Mouse (Mus musculus): Measurements from ENCODE around the gene Tbc1d4. TPM values are rescaled to one million over a fixed set of nuclear protein-coding genes. Genes with fewer than 3 reads are reported as not detected.

Gene Tbc1d4
- polyA plus RNA-seq, 1 experiment from 2014 or later, result 25.5 TPM

- H3K36me3 ChIP-seq, result peaks cover 3% of the 10 kb centered on the region
- H3K27me3 ChIP-seq, result no peaks in the 10 kb centered on the region
- WGBS, result 88% methylated on average over 1 of the region's 1 CpGs
- H3K9ac ChIP-seq, result no peak overlapping the region
- H3K4me2 ChIP-seq, result no peak overlapping the region
- H3K4me1 ChIP-seq (replicated peaks), result peaks cover 2% of the 10 kb centered on the region; the same call in 1 of the 2 replicates
- no peaks in the 10 kb centered on the region for H3K9me3 ChIP-seq (replicated peaks)
- H3K4me3 ChIP-seq, result no peak overlapping the region
- ATAC-seq (replicated peaks; ENCODE audit: insufficient number of reproducible peaks, insufficient read depth, low FRiP score, low read depth), result no peak
- H3K27ac ChIP-seq, result no peak overlapping the region
Observed at GRCm38 (mm10) chr14:101499838-101500237, 109.2 kb downstream of the Tbc1d4 start.

- no peak for ATAC-seq (replicated peaks; ENCODE audit: insufficient number of reproducible peaks, insufficient read depth, low FRiP score, low read depth)
- Histone ChIP-seq H3K9ac (no peak overlapping the region), H3K4me2 (no peak overlapping the region), H3K27ac (no peak overlapping the region), H3K36me3 (peaks cover 9% of the 10 kb centered on the region; the same call in 1 of the 2 replicates), H3K4me1 (replicated peaks) (peaks cover 12% of the 10 kb centered on the region; the same call in 1 of the 2 replicates), H3K9me3 (replicated peaks) (no peaks in the 10 kb centered on the region), H3K27me3 (no peaks in the 10 kb centered on the region), H3K4me3 (no peak overlapping the region)
- WGBS, result 66% methylated on average over 15 of the region's 15 CpGs
Observed at GRCm38 (mm10) chr14:101488264-101488810, 120.7 kb downstream of the Tbc1d4 start.

- Histone ChIP-seq H3K9ac (no peak overlapping the region), H3K4me3 (no peak overlapping the region), H3K4me2 (no peak overlapping the region), H3K36me3 (peaks cover 9% of the 10 kb centered on the region; the same call in 1 of the 2 replicates), H3K27ac (no peak overlapping the region), H3K27me3 (no peaks in the 10 kb centered on the region), H3K9me3 (replicated peaks) (no peaks in the 10 kb centered on the region), H3K4me1 (replicated peaks) (peaks cover 16% of the 10 kb centered on the region; the same call in 1 of the 2 replicates)
- ATAC-seq (replicated peaks; ENCODE audit: insufficient number of reproducible peaks, insufficient read depth, low FRiP score, low read depth), result no peak
- 46% methylated on average over 3 of the region's 3 CpGs for WGBS
Observed at GRCm38 (mm10) chr14:101486550-101486949, 122.4 kb downstream of the Tbc1d4 start.

GRCm38 (mm10) chr14:101483230-101483629 lies 125.8 kb downstream of the Tbc1d4 start:
- Histone ChIP-seq H3K36me3 (peaks cover 8% of the 10 kb centered on the region), H3K27me3 (no peaks in the 10 kb centered on the region), H3K4me3 (no peak overlapping the region), H3K27ac (peak overlapping the region; percentile 91), H3K9me3 (replicated peaks) (no peaks in the 10 kb centered on the region), H3K4me2 (no peak overlapping the region), H3K4me1 (replicated peaks) (peaks cover 20% of the 10 kb centered on the region), H3K9ac (no peak overlapping the region)
- WGBS, result 36% methylated on average over 4 of the region's 4 CpGs
- peak; percentile 88 for ATAC-seq (replicated peaks; ENCODE audit: insufficient number of reproducible peaks, insufficient read depth, low FRiP score, low read depth)

DNA sequence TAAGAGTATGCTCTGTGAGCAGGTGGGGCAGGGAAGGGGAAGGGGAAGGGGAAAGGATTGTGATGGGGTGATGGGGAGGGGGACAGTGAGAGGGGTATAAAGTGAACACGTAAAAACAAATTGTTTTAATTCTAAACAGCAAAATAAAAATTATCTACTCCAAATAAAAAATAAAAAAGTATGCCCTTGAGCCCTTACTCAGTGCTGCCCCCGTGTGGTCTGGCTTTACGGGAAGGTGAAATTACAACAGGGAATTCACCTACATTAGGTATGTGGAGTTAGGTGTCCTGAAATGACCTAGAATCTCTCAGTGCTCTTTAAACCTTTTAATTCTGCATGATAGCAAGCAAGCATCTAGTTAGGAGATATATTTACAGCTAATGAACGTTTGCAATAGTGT lies 126.7 kb downstream of the Tbc1d4 start:
- H3K4me2 ChIP-seq, result no peak overlapping the region
- no peak overlapping the region for H3K9ac ChIP-seq
- H3K4me1 ChIP-seq (replicated peaks), result peaks cover 20% of the 10 kb centered on the region
- H3K4me3 ChIP-seq, result no peak overlapping the region
- H3K27me3 ChIP-seq, result no peaks in the 10 kb centered on the region
- ATAC-seq (replicated peaks; ENCODE audit: insufficient number of reproducible peaks, insufficient read depth, low FRiP score, low read depth), result no peak
- H3K36me3 ChIP-seq, result peaks cover 14% of the 10 kb centered on the region
- peak overlapping the region; percentile 91 for H3K27ac ChIP-seq
- 39% methylated on average over 4 of the region's 4 CpGs for whole genome bisulfite sequencing
- H3K9me3 ChIP-seq (replicated peaks), result no peaks in the 10 kb centered on the region

- H3K27me3 ChIP-seq, result no peaks in the 10 kb centered on the region
- no peak for ATAC-seq (replicated peaks; ENCODE audit: insufficient number of reproducible peaks, insufficient read depth, low FRiP score, low read depth)
- no peak overlapping the region for H3K9ac ChIP-seq
- H3K4me2 ChIP-seq, result no peak overlapping the region
- WGBS, result 77% methylated on average over 7 of the region's 7 CpGs
- H3K27ac ChIP-seq, result no peak overlapping the region
- no peak overlapping the region for H3K4me3 ChIP-seq
- peaks cover 20% of the 10 kb centered on the region for H3K4me1 ChIP-seq (replicated peaks)
- H3K36me3 ChIP-seq, result peaks cover 17% of the 10 kb centered on the region
- no peaks in the 10 kb centered on the region for H3K9me3 ChIP-seq (replicated peaks)
Observed at GRCm38 (mm10) chr14:101481165-101481564, 127.8 kb downstream of the Tbc1d4 start.

DNA sequence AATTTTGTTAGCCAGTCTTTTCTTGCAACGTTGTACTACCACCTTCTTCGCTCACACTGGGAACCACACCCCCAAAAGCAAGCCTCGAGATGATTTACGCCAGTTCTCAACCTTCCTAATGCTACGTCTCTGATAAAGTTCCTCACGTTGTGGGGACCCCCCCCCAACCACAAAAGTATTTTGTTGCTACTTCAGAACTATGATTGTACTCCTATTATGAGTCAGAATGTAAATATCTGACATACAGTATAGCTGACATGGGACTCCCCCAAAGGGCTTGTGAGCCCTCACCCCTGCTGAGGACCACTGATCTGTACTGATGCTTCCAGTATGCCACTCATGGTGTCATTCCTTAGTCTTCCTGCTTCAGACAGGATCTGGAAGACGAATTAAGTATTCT lies 128.4 kb downstream of the Tbc1d4 start:
- Histone ChIP-seq H3K4me3 (no peak overlapping the region), H3K9me3 (replicated peaks) (no peaks in the 10 kb centered on the region), H3K27ac (no peak overlapping the region), H3K36me3 (peaks cover 17% of the 10 kb centered on the region), H3K4me1 (replicated peaks) (peaks cover 20% of the 10 kb centered on the region), H3K27me3 (no peaks in the 10 kb centered on the region), H3K9ac (no peak overlapping the region), H3K4me2 (no peak overlapping the region)
- 87% methylated on average over 7 of the region's 7 CpGs for WGBS
- ATAC-seq (replicated peaks; ENCODE audit: insufficient number of reproducible peaks, insufficient read depth, low FRiP score, low read depth), result no peak

- 69% methylated on average over 5 of the region's 5 CpGs for WGBS
- Histone ChIP-seq H3K9me3 (replicated peaks) (no peaks in the 10 kb centered on the region), H3K27ac (no peak overlapping the region), H3K36me3 (peaks cover 36% of the 10 kb centered on the region), H3K4me1 (replicated peaks) (peaks cover 8% of the 10 kb centered on the region; the same call in 1 of the 2 replicates), H3K27me3 (no peaks in the 10 kb centered on the region), H3K4me3 (no peak overlapping the region), H3K4me2 (no peak overlapping the region), H3K9ac (no peak overlapping the region)
- no peak for ATAC-seq (replicated peaks; ENCODE audit: insufficient number of reproducible peaks, insufficient read depth, low FRiP score, low read depth)
Observed at GRCm38 (mm10) chr14:101477827-101478220, 131.2 kb downstream of the Tbc1d4 start.

- H3K9me3 ChIP-seq (replicated peaks), result no peaks in the 10 kb centered on the region
- peak overlapping the region; percentile 34; the same call in 1 of the 2 replicates for H3K27ac ChIP-seq
- H3K4me2 ChIP-seq, result no peak overlapping the region
- WGBS, result 62% methylated on average over 20 of the region's 20 CpGs
- H3K4me1 ChIP-seq (replicated peaks), result peaks cover 4% of the 10 kb centered on the region; the same call in 1 of the 2 replicates
- no peaks in the 10 kb centered on the region for H3K27me3 ChIP-seq
- peaks cover 36% of the 10 kb centered on the region for H3K36me3 ChIP-seq
- H3K4me3 ChIP-seq, result no peak overlapping the region
- no peak overlapping the region for H3K9ac ChIP-seq
- no peak for ATAC-seq (replicated peaks; ENCODE audit: insufficient number of reproducible peaks, insufficient read depth, low FRiP score, low read depth)
Observed at GRCm38 (mm10) chr14:101477081-101477826, 131.7 kb downstream of the Tbc1d4 start.

DNA sequence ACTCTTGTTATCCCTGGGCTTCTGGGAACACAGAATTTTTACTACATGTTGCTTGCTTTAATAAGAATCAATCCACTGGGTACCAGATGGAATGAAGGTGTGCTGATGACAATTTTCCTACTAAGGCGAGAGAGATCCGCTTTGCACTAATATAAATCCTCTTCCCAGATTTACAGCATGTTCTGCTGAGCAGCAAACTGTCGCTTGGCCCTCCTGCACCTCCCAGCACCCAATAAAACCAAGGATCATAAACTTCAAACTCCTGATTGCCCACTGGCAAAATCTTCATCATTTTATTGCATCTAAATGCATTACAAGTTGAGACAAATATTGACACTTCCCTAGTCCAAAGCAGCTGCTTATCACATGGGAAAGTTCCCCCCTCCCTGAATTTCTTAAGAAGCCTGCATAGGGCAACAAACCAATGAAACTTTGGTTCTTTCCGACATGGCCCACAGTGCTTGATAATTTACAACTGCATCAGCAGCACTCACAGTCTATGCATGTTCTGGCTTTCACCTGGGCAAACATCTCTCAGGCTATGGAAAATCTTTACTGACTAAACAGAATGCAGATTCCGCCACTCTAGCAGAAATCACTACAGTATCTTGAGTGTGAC lies 139.4 kb downstream of the Tbc1d4 start:
- no peak overlapping the region for H3K9ac ChIP-seq
- no peaks in the 10 kb centered on the region for H3K27me3 ChIP-seq
- ATAC-seq (replicated peaks; ENCODE audit: insufficient number of reproducible peaks, insufficient read depth, low FRiP score, low read depth), result no peak
- H3K9me3 ChIP-seq (replicated peaks), result no peaks in the 10 kb centered on the region
- H3K36me3 ChIP-seq, result peaks cover 15% of the 10 kb centered on the region
- H3K4me2 ChIP-seq, result no peak overlapping the region
- no peak overlapping the region for H3K4me3 ChIP-seq
- H3K27ac ChIP-seq, result no peak overlapping the region
- 87% methylated on average over 5 of the region's 5 CpGs for WGBS
- no peaks in the 10 kb centered on the region for H3K4me1 ChIP-seq (replicated peaks)

DNA sequence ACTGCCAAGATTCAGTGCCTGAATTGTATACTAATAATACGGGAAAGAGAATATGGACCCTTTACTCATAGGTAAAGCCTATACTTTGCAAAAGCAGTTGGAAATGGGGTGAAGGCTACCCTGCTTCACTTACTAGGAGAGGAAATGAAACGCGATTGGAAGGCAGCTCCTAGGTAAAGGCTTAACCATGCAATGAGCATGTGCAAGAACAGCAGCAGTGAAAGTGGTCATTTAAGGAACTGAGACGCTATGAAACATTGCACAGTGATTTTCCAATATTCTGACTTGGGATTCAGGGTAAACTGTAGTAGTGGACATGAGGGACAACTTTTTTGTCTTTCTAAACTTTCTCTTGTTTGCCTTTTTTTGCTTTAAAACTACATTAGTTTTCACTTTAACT lies 140.8 kb downstream of the Tbc1d4 start:
- Histone ChIP-seq H3K4me1 (replicated peaks) (no peaks in the 10 kb centered on the region), H3K27me3 (no peaks in the 10 kb centered on the region), H3K36me3 (peaks cover 4% of the 10 kb centered on the region), H3K9me3 (replicated peaks) (no peaks in the 10 kb centered on the region), H3K27ac (no peak overlapping the region), H3K4me2 (no peak overlapping the region), H3K4me3 (no peak overlapping the region), H3K9ac (no peak overlapping the region)
- WGBS, result 83% methylated on average over 4 of the region's 4 CpGs
- no peak for ATAC-seq (replicated peaks; ENCODE audit: insufficient number of reproducible peaks, insufficient read depth, low FRiP score, low read depth)
